Mouse (Mus musculus) urinary bladder, postnatal 10 days (tissue): ENCODE measurements around the gene Rrp15.
"Not testable (repeated sequence)": the region's sequence is repeated elsewhere in the genome, so short reads cannot be mapped to it uniquely, and the experiment has no call there.

ENCODE experiments used
- DNase-seq: peaks from one replicate; pipeline ENCODE4 v3.0.0; 2022; ENCODE audit warnings: low spot score

The Rrp15 gene

DNA sequence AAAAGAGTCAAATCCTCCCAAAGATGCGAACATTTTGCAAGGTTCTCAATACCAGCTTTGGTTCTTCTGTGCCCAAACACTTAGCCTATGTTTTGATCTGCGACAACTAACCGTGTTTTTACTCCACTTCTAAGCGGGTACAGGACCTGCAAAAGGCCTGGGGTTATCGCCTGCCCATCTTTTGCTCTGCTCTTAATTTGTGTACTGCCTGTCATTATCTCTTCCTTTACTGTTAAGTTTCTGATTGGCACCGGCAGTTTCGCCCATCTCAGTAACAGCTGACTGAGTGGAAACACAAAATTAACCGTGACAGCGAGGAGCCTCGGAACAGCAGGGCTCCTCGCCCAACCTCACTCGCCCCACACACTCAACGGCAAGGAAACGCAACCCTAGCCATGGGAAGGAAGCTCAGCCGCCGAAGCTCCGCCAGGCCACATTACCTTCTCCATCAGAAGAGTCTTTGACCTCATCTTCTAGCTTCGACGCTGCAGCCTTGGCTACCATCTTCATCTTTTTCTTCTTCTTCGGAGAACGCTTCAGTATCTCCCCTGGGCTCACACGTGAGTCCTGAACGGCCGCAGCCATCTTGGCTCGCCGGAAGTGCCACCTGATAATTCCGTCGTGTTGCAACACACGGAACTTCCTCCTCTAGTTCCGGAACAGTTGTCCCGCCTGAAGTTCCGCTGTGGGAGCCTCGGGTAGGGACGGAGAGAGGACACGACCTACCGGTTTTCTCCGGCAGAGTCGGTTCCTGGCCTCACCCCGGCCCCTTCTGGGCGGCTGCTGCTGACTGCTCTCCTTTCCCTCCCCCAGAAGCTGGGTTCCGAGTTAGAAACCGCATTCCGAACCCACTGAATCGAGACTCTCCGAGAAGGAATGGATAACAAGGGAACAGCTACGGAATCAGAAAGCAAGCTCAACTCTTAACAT, at the start of gene Rrp15:
Rrp15 (minus strand) TSS at position 635 of the 930 bp plus-strand sequence.
- peak; percentile 48 for DNase-seq

DNA sequence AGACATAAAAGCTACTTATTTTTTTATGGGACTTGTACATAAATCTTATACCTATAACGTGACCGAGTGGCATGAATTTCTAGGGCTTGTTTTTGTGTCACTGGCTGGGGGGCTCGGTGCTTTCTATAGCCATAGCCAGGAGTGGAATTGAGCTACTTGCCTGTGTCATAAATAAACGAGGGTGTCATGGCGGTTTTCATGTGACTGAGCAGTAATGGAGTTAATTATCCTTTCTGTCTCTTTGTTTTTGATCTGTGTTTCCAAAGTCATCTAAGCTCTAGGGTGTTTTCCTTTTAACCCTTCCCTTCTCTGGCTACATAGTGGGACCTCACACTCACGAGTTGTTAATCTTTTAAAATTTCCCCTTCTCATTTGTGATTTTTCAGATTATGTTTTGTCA, 48.8 kb upstream of the Rrp15 start:
- DNase-seq: no peak

DNA sequence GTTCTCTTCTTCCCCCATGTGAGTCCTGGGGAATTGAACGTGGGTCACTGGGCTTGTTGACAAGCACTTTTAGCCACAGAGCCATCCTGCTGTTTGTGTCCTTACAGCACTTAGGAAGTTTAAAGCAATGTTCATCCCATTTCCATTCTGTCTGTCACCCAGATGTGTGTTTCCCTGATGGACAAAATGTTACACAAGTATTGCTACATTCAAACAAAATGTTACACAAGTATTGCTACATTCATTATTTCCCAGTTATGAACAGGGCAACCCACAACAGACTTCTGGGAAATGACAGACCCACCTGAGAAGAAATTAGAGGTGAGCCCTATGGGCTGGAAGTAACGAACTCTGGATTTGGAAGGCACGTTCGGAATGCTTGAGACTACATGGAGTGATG, 36.2 kb upstream of the Rrp15 start:
- no peak for DNase-seq

DNA sequence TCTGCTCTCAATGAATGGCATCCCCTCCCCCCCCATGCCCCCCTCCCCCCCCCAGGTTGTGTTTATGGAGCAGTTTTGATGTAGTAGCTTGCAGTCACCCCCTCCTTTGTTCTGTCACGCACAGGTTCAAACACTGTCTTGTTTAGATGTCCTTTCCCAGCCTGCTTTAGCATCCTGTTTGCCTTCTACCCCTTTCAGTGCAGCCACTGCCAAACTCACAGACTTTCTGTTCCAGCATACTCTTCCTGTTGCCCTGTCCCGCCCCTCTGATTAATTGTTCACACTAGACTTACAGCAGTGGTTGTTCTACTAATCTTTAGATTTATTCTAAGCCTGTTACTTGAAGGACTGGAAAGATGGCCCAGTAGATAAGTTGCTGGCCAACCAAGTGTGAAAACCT, 31.7 kb upstream of the Rrp15 start:
- no peak for DNase-seq

DNA sequence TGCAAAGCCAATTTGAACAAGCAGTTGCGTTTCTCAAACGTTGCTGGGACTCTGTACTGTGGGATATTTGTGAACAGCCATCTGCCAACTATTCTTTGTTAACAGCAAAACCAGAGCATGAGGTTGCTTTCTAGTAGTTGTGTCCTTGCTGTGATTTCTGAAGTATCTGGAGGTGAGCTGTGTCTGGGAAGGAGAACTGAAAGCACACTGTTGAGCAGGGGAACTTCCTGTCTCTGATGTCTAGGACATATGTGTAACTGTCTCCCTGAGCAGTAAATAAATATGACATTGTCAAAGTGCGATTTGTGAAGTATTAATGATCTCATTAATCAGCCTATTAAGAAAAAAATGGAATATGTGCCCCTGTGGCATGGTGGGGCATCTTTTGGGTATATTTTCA, 24.0 kb upstream of the Rrp15 start:
- DNase-seq: no peak

DNA sequence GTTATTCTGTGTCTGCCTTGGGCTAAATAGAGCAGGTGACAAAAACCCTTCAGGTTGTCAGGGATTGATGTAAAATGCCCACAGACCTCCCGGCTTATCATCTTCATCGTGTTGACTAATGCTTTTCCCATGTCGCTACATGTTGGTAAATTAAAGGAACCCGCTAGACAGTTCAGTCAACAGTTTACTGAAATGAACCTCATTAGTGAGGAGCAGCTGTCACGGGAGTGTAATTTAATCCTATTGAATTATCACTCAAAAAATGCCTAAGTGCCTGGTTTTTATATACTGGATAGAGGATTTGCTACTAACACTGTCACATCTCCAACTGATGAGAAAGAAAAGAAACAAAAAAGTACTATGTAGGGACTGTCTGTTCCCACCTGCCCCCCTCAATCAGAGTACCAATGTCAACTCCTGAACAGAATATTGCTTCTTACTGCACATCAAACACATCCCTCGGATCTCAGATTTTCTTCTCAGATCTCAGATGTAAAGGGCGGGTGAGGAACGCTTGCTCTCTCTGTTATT, 23.5 kb upstream of the Rrp15 start:
- no peak for DNase-seq

DNA sequence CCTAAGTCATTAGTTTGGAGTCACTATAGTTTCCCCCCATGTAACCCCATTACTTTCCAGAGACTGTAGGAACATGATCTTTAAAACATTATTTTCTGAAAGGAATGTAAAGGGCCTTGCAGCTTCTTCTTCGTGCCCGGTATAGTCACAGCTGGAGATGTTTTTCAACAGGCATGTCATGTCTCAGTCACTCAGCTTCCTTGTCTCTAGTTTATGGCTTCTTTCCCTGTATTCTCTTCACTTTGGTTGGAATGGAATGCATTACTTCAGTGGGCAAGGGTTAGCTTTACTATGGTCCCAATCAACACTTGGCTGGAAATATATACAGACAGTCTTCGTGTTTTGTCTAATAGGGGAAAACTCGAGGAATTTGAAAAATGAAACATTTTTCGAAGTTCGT, 22.8 kb upstream of the Rrp15 start:
- no peak for DNase-seq

DNA sequence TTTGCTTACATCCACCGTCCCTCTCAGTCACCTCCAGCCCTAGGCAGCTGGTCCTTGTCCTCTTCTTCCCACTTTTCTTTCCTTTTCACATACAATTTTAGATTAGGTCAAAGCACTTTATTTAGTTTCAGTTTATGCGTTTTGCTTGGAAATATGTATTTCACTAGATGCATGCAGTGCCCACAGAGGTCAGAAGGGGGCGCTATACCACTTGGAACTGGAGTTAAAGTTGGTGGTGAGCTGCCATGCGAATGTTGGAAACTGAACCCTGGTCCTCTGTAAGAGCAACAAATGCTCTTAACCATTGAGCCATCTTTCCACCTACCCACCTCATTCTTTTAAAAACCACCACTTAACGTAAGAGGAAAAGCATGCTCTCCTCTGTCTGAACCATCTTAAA, 21.5 kb upstream of the Rrp15 start:
- DNase-seq: no peak

DNA sequence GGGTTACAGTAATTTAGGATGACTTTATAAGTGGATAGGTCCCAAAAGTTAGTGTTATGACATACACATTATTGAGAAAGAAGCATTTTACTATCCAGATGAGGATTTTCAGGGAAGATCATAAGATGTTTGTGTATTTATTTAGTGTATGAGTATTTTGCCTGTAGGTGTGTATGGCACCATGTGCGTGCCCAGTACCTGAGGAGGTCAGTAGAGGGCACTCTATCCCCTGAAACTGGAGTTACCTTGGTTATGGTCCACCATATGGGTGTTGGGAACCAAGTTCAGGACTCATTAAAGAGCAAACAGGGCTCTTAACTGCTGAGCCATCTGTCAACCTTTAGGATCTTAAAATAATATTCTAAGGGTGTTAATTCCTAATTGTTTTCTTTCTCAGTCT, 19.2 kb upstream of the Rrp15 start:
- DNase-seq: no peak

DNA sequence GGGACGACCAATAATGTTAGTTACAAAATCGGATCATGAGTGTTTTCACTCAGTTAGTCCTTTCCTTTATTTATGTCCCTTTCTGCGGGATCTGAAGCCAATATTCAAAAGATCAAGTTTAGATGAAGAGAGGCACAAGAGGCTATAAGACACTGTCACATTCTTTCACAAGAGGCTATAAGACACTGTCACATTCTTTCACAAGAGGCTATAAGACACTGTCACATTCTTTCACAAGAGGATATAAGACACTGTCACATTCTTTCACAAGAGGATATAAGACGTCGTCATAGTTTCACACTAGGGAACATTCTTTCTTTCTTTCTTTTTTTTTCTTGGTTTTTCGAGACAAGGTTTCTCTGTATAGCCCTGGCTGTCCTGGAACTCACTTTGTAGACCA, 14.3 kb upstream of the Rrp15 start:
- DNase-seq: not testable (repeated sequence)

DNA sequence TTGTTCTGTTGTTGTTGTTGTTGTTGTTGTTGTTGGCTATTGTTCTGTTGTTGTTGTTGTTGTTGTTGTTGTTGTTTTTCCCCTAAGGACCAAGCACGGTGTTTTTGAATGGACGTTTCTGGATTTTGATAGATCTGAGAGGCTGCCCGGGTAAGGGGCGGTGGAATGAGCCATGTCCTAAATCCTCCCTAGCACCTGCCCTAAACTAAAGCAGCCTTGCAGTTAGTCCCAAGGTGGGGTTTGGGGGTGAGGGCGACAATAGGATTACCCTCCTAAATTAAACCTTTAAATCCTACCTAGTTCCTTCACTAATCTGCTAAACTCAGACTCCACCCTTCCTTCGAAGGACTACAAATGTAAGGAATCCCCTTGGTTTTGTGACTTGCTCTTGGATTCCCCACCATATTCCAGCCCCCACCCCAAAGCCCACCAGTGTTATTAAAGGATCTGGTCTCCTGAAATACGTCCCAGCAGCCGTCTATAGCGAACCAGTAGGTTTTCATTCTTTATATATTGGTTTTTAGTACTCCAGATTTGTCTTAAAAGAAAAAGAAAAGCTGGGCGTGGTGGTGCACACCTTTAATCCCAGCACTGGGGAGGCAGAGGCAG, 621 bp upstream of the Rrp15 start:
- no peak for DNase-seq

DNA sequence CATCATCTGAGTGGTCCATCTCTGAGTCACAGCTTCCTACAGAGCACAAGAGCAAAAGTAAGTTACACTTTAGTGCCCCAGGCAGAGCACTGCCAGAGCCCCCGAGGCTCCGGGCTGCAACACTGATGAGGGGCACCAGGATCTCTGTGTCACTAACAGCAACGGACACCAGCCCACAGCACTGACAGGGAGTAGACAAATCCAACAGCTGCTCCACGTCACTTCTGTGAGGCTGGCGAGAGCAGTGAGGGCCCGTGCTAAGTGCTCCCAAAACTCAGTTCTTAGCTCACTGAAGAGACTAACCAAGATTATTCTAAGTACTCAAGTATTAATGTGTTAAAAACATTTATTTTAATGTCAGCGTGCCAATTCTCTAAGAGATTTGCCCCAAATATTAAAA, 9.3 kb downstream of the Rrp15 start:
- DNase-seq: no peak

DNA sequence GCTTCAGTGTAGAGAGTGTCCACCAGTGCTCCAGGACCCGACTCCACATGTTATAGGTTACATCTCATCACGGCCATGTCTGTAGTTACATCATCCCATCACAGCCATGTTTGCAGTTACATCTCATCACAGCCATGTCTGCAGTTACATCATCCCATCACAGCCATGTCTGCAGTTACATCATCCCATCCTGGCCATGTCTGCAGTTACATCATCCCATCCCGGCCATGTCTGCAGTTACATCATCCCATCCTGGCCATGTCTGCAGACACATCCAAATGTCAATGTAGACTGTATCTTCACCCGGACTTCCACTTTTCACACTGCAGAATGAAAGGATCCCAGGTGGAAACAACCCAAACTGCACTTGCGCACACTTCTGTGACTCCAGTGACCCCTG, 13.6 kb downstream of the Rrp15 start:
- no peak for DNase-seq

DNA sequence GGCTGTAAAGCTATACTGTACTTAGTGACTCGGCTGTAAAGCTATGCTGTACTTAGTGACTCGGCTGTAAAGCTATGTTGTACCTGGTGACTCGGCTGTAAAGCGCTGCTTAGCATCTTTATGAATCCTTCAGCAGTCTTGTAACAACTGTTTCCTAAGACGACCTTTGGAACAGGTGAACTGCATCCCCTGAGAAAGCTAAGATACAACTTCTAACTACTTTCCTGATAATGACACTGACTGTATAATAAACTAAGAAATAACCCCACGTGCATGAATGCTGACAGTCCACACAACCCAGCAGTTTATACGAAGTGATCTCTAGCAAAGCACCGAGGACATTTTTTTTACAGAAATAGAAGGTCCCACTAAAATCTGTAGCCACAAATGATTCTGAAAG, 16.1 kb downstream of the Rrp15 start:
- no peak for DNase-seq

DNA sequence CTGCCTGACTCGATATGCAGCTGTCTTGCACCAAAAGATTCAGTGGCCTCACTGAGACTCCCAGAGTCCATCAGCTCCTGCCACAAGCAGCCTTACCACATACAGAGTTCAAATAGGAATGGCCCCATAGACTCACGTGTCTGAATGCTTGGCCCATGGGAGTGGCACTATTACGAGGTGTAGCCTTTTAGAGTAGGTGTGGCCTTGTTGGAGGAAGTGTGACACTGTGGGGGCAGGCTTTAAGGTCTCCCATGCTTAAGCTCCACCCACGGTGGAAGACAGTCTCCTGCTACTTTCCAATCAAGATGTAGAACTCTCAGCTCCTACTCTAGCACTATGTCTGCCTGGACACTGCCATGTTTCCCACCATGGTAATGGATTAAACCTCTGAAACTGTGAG, 20.4 kb downstream of the Rrp15 start:
- no peak for DNase-seq

DNA sequence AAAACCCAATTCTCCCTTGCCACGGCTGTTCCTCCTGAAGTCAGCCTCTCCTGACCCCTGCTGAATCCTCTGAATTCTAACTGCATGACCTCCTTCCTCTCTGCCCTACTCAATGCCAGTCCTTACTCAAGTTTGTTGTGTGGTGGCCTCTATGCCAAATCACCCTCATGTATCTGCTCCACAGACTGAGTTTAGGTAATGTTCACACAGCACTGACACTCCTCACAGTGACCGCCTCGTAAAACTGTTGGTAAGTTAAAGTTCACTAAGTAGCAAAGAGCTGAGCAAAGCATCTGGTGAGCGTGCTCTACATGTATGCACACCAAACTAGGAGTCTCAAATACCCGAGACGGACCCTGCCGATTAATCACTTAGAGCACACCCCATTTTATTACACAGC, 23.0 kb downstream of the Rrp15 start:
- no peak for DNase-seq

DNA sequence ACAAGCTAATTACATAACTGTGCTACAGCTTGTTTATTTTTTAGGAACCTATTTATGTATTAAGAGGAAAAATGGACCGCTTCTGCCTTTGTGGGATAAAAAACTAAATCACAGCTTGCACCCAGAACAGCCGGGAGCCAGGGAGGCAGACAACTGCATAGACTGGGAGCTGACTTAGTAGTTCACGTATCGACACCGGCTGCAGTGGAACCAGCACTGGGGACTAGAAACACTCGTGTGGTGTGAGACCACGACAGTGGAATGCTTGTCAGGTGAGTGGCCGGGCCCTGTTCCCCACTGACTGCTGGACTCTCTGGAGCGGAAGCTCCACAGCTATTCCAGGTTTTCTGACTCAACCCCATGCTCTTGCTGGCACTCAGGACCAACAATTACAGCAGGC, 26.9 kb downstream of the Rrp15 start:
- no peak for DNase-seq

DNA sequence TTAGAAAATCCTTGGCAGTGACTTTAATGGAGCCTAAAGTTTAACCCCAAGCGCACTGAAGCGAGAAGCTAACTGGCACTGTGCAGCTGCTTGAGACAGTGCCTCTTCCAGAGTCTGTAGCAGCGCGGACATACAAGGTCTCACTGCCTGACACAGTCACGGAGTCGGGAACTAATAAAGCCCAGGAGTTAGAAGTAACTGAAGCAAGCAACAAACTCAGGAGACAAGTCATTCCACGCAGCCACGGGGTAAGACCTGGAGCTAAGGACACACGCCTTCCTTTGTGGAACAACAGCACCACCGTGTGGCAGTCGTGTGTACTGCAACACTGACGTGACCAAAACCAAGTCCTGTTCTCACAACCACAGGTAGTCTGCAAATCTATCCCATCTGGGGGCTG, 27.3 kb downstream of the Rrp15 start:
- peak; percentile 62 for DNase-seq

DNA sequence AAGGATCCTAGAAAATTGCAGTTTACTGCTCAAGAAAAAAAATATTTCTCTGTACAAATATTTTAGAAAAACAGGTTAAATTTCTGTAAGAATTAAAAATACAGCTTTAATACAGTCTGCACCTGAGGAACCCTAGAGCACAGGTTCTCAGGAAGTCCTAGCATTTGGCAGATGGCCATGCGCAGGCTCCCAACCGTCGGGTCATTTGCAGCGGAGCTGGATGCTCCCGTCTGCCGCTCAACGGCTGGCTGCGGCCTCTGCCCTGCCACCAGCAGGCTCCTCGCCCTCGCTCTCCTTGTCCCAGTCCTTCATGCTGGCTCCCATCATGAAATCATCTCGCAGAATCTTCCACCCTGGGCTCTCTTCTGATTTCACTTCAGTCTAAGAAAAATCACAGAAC, 28.0 kb downstream of the Rrp15 start:
- DNase-seq: no peak

DNA sequence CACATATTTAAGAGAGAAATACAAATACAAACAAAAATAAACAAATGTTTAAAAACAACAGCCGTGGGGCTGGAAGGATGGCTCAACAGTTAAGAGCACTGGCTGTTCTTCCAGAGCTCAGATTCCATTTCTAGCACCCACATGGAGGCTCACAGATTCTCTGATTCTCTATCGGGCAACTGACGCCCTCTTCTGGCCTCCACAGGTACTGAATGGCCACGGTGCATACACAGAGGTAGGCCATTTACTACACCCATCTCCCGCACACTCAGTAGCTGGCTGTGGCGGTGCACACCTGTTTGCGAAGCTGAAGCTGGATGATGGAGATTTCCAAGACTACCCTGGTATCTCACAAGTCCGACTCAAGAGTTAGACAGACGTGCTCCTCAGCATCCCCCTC, 29.4 kb downstream of the Rrp15 start:
- DNase-seq: no peak

DNA sequence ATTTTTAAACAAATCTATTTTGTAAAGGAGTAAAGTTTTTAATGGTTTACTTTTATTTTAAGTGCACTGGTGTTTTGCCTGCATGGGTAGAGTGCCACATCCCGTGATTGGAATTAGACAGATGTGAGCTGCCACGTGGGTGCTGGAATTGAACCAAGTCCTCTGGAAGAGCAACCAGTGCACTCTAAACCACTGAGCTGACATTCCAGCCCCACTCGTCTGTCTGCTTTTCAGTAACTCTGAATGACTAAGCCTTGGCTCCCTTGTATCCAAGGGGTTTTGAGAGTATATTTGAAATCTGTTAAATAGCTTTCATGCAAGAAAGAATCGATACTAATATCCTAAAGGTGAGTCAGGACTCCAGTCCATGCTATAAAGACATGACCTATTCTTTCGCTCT, 30.3 kb downstream of the Rrp15 start:
- no peak for DNase-seq

DNA sequence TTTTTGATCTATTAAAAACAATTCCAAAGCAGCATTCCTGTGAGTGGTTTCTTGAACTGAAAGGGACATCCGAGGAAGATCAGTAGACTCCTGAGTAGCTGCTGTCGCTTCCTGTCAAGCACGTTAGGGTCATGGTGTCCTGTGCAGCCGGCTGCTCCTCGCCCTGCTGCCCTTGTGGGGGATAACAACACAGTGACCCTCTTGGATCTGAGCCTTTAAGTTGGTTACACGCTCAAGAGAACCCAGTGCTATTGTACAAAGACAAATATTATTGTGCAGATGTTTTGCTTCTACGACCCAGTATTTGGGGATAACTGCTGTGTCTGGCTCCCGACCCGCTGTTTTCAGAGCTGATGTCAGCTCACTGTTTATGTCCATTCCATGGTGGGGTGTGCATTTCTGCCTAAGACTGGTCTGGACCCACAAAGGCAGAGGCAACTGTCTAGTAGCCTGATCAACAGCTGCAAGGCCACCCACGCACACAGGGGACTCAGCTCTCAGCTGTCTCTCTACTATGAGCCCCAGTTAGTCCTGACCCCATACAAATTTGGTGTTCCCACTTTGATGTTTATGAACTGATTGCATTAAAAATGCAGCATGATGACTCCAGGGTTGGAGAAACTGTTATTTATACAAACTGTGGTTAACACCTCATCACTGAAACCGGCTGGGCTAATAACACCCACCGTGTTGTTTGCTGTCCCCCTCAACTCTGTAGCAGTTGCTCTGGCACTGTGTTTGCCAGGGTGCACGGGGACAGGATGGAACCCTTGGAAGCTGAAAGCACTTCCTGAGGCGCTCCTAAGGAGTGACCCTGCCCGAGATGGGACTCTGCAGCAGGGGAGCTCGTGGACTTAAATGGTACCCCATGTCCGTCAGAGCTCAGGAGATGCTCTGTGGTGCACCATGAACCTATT, 33.9 kb downstream of the Rrp15 start:
- no peak for DNase-seq
